Mouse (Mus musculus): ENCODE measurements around the gene Zfp398.

DNA sequence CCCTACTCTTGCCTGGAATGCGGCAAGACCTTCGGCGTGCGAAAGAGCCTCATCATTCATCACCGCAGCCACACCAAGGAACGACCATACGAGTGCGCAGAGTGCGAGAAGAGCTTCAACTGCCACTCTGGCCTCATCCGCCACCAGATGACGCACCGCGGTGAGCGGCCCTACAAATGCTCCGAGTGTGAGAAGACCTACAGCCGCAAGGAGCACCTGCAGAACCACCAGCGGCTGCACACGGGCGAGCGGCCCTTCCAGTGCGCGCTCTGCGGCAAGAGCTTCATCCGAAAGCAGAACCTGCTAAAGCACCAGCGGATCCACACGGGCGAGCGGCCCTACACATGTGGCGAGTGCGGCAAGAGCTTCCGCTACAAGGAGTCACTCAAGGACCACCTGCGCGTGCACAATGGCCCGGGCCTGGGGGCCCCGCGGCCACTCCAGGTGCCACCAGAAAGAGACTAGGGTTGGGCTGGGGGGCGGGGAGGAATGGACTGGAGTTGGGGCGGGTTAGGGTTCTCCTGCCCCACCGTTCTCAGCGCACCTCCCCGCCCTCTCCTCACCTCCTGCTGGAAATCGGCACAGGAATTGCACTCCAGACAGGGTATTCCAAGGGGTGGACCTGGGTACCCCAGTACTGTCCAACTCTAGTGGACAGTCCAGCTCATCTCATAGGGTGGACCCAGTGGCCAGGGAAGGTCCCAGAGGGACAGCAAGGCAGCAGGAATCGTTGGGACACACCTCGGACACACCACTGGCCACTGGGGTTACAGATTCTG lies 69.6 kb downstream of the Zfp398 start:
- TF ChIP-seq CTCF (IDR thresholded peaks at IDR 0.05; ENCODE audit: low read depth) (no peak), EP300 (IDR thresholded peaks at IDR 0.05; ENCODE audit: low read depth) (no peak)
